Mouse (Mus musculus) heart, adult 2 months (tissue): ENCODE results near the gene Ube2s. TPM values are rescaled to one million over a fixed set of nuclear protein-coding genes. Genes with fewer than 3 reads are reported as not detected.
"Not testable (repeated sequence)": the region's sequence is repeated elsewhere in the genome, so short reads cannot be mapped to it uniquely, and the experiment has no call there.

Experiments used
- DNase-seq, 2 experiments: peaks; one replicate each; pipeline ENCODE4 v3.0.0; 2021
- H3K27ac ChIP-seq: fragments of 200-600 bp; 2 replicates; pipeline ENCODE4 v1.8.1; 2022
- H3K27me3 ChIP-seq: fragments of 200-500 bp; 2 replicates; pipeline ENCODE4 v1.6.1; 2012; ENCODE audit warnings: mild to moderate bottlenecking, low read length, inconsistent platforms, mixed read lengths; ENCODE audit not compliant: control insufficient read depth, insufficient read depth
- H3K36me3 ChIP-seq: fragments of 200-500 bp; 2 replicates; pipeline ENCODE4 v1.6.1; 2012; ENCODE audit warnings: low read length, inconsistent platforms; ENCODE audit not compliant: control insufficient read depth, insufficient read depth
- H3K4me1 ChIP-seq: fragments of 200-500 bp; 2 replicates; pipeline ENCODE4 v1.6.1; 2011; ENCODE audit warnings: low read length; ENCODE audit not compliant: control insufficient read depth, insufficient read depth
- H3K4me3 ChIP-seq: fragments of 200-600 bp; 2 replicates; pipeline ENCODE4 v1.8.1; 2022
- H3K79me2 ChIP-seq: fragments of 200-500 bp; replicated peaks from 2 replicates; pipeline ENCODE4 v1.6.1; 2012; ENCODE audit warnings: mild to moderate bottlenecking, inconsistent platforms, low read length, moderate library complexity, mixed read lengths; ENCODE audit not compliant: control insufficient read depth, insufficient read depth
- H3K9ac ChIP-seq: fragments of 200-500 bp; 2 replicates; pipeline ENCODE4 v1.6.1; 2012; ENCODE audit warnings: low read depth, mild to moderate bottlenecking, control low read depth, inconsistent platforms, low read length, mixed read lengths
- CTCF ChIP-seq: fragments of 200-600 bp; IDR thresholded peaks from 2 replicates; pipeline ENCODE4 v1.8.1; 2022; ENCODE audit warnings: antibody characterized with exemption, mild to moderate bottlenecking, moderate library complexity
- EP300 ChIP-seq: fragments of 200-500 bp; IDR thresholded peaks from 2 replicates; pipeline ENCODE4 v1.6.1; 2011; ENCODE audit warnings: low read depth, low read length, control low read depth; ENCODE audit not compliant: insufficient read depth
- POLR2A ChIP-seq: fragments of 200-500 bp; IDR thresholded peaks from 2 replicates; pipeline ENCODE4 v1.6.1; 2011; ENCODE audit warnings: mild to moderate bottlenecking, low read depth, low read length, control low read depth; ENCODE audit not compliant: insufficient read depth
- WGBS: fragments of 180-500 bp; shearing (Covaris S2); methylation state at CpG from one replicate; pipeline ENCODE4 v1.1.7; 2018; 5-methylcytosine and 5-hydroxymethylcytosine counted together
- intact Hi-C: fragments of 180-260 bp; cut with DNase I; formaldehyde crosslinking; loops from one replicate; pipeline ENCODE4 v1.15.1; 2025
- long read RNA-seq: library from polyadenylated mRNA; stranded (forward); transcript quantifications from one replicate; pipeline ENCODE4 v2.0.0, GENCODE M21; 2021
- polyA plus RNA-seq: library from polyadenylated mRNA; depleted of rRNA; stranded (reverse); fragments of >200 nt; gene quantifications from 2 replicates; pipeline ENCODE4 v1.2.3, GENCODE M21; 2012; rRNA removed
- total RNA-seq, 2 experiments: library from RNA; stranded (reverse); gene quantifications; 2 replicates each; pipeline ENCODE4 v1.2.3; 2021

Ube2s gene
- total RNA-seq (10 to 100 TPM; 85.1 to 99.1 TPM), polyA plus RNA-seq (167 and 265 TPM in 2 replicates)
- long read RNA-seq, transcript Ube2s-201 (4 exons, 1,238 nt), result major isoform, 30 of 30 reads
- long read RNA-seq, partial matches to known transcripts, result 0 of 30 reads
- long read RNA-seq, other reads (novel, unspliced or antisense), result 0 of 30 reads

DNA sequence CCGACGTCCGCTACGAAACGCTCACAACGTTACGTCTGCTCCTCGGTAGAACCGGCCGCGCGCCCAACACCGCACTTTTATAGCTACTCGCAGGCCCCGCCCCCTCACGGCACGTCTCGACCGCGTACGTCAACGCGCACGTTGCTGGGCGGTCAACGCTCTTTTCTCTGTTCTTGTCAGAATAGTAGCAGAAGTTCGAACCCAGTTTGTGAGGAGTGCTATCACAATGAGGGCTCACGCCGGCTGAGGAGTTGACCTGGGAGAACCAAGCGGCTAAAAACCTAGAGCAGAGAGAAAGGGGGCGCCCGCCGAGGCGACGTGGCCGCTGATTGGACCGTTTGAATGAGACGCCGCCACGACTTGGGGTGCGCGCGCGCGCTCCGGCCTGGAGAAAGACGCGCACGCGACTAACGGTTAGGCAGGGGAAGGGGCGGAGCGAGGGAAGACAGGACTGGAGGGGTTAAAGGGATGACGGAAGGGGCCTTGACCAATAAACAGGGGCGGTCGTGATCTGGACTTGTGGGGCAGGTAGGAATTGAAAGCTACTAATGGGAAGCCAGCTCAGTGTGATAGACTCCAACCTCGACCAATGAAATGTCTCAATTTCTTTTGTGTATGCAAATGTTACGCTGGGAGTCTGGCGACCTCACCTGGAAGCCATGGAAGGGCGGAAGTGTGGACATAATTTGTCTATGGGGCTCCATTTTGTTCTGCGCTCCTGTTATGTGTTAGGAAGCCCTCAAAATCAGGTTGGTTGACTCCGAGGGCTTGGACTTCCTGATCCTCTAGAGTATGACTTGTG lies at the start of gene Ube2s:
Gene Ube2s, minus strand, starts transcription at position 288 of the 802 bp plus-strand sequence.
- under 1% methylated on average over 62 of the region's 62 CpGs for WGBS
- Histone ChIP-seq H3K4me1 (peaks cover 5% of the 10 kb centered on the region), H3K36me3 (peaks cover 20% of the 10 kb centered on the region), H3K27ac (peak within 1 kb of the TSS; percentile 98), H3K9ac (peak within 1 kb of the TSS; percentile 86), H3K27me3 (no peaks in the 10 kb centered on the region), H3K4me3 (peak within 1 kb of the TSS; percentile 95), H3K79me2 (no peaks in the 10 kb centered on the region)
- intact Hi-C loops, result loop anchor here (1.0 to 5.0 kb wide), 6 partner anchors 20 to 202 kb away; partner anchors contain the start of genes Fiz1, Gm44973, Hspbp1 and Rpl28
- DNase-seq, result peak; percentile 97 to 99
- TF ChIP-seq POLR2A, result peak; percentile 85
- TF ChIP-seq CTCF, result peak; percentile 45
- TF ChIP-seq EP300, result 0 out of 2 replicates have a peak, but pooled peaks have one; percentile 5

DNA sequence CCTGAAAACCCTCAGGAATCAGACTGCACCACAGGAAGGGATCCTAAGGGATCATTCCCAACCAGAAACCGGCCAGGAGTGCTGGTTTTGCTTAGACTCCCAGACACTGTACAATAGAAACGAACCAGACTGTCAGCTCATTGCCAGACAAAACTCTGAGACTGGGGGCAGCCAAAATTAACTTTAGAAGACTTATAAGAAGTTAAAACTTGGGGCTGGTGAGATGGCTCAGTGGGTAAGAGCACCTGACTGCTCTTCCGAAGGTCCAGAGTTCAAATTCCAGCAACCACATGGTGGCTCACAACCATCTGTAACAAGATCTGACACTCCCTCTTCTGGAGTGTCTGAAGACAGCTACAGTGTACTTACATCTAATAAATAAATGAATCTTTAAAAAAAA lies 48.5 kb upstream of the Ube2s start:
- DNase-seq, H3K4me3 ChIP-seq, H3K36me3 ChIP-seq, H3K79me2 ChIP-seq, H3K27me3 ChIP-seq, intact Hi-C loops, H3K27ac ChIP-seq, H3K9ac ChIP-seq, H3K4me1 ChIP-seq: not testable (repeated sequence)
- WGBS, result 78% methylated on average over 3 of the region's 3 CpGs

DNA sequence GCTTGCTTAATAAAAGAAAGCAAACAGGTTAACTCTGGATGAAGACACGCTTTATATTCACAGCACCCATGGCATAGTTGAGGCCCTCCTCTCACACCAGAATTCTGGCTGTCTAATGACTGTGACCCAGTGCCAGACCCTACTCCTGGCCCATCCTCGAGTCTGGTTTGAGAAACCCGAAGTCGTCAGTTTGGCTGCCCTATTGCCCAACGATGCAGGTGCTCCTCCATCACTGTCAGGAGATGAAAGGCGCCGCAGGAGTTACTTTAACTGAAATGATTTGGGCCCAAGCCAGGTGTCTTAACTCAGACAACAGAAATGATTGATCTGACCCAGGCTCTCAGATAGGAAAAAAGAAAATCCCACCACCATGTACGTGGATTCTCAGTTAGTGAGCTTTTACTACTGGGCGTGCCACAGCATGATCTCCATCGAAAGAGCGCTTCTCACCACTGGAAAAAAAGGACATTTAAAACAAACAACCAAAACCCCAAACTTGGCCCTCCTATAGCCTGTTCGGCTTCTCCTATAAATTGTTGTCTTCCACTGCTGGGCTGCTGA lies 47.1 kb upstream of the Ube2s start:
- H3K27ac ChIP-seq, result no peak overlapping the region
- 77% methylated on average over 12 of the region's 12 CpGs for WGBS
- no peak for DNase-seq
- intact Hi-C loops, result no loop called here
- H3K4me1 ChIP-seq, result peaks cover 8% of the 10 kb centered on the region
- no peaks in the 10 kb centered on the region for H3K36me3 ChIP-seq
- TF ChIP-seq CTCF, result no peak
- no peak for TF ChIP-seq EP300
- no peak for TF ChIP-seq POLR2A
- no peaks in the 10 kb centered on the region for H3K79me2 ChIP-seq
- H3K4me3 ChIP-seq, result no peak overlapping the region
- no peak overlapping the region for H3K9ac ChIP-seq
- no peaks in the 10 kb centered on the region for H3K27me3 ChIP-seq

DNA sequence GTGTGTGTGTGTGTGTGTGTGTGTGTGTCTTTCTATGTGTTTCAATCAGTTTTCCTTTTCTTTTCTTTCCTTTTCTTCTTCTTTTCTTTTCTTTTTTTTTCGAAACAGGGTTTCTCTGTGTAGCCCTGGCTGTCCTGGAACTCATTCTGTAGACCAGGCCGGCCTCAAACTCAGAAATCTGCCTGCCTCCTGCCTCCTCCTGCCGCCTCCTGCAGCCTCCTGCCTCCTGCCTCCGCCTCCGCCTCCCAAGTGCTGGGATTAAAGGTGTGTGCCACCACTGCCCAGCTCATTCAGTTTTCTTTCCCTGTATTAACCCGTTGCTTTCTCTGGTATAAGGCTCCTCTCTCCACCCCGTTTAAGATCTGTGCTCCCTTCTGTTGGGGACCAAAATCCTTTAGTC lies 44.9 kb upstream of the Ube2s start:
- Histone ChIP-seq H3K79me2 (no peaks in the 10 kb centered on the region), H3K9ac (no peak overlapping the region), H3K27ac (no peak overlapping the region), H3K4me1 (no peaks in the 10 kb centered on the region), H3K36me3 (no peaks in the 10 kb centered on the region), H3K4me3 (no peak overlapping the region), H3K27me3 (no peaks in the 10 kb centered on the region)
- TF ChIP-seq EP300, result no peak
- TF ChIP-seq POLR2A, result no peak
- no peak for TF ChIP-seq CTCF
- intact Hi-C loops, result no loop called here
- DNase-seq, result no peak
- 64% methylated on average over 7 of the region's 7 CpGs for WGBS

DNA sequence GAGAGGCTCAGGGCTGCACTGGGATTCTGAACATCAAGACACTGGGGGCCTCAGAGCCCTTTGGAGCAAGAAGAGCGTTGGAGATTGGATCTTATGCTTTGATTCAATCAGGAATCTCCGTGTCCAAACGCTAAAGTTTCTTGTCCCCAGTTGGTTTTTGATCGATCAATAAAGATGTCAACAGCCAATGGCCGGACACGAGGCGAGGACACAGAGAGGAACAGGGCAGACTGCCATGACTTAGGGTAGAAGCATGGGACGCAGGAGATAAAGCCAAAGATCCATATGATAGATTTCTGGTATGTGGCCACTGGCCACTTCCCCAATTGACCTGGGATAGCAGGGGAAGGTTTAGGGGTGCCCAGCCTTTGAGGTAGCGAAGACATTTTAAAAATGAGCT lies 44.1 kb upstream of the Ube2s start:
- no peak overlapping the region for H3K27ac ChIP-seq

DNA sequence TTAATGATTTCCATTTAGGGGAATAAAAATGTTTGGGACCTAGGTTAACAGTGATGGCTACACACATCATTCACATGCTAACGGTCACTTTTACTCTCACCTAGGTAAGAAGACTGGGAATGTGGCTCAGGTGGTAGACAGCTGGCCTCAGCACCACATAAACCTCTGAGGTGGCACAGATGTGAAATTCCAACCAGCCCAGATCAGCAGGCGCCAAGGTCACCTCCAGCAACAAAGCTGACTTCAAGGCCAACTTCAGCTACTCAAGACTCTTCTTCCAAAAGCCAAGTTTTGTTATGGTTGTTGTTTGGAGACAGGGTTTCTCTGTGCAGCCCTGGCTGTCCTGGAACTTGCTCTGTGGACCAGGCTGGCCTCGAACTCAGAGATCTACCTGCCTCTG lies 41.2 kb upstream of the Ube2s start:
- Histone ChIP-seq H3K4me1 (no peaks in the 10 kb centered on the region), H3K4me3 (no peak overlapping the region), H3K27ac (no peak overlapping the region), H3K27me3 (no peaks in the 10 kb centered on the region), H3K9ac (no peak overlapping the region), H3K79me2 (no peaks in the 10 kb centered on the region), H3K36me3 (no peaks in the 10 kb centered on the region)
- no peak for TF ChIP-seq CTCF
- no peak for TF ChIP-seq POLR2A
- TF ChIP-seq EP300, result no peak
- intact Hi-C loops, result no loop called here
- no peak for DNase-seq
- 75% methylated on average over 3 of the region's 3 CpGs for WGBS

More for the DNA sequence above, 44.1 kb upstream of the Ube2s start:
- TF ChIP-seq EP300 (no peak), POLR2A (no peak), CTCF (no peak)
- WGBS, result 85% methylated on average over 9 of the region's 9 CpGs
- H3K9ac ChIP-seq, result no peak overlapping the region
- H3K4me1 ChIP-seq, result no peaks in the 10 kb centered on the region
- intact Hi-C loops, result no loop called here
- no peaks in the 10 kb centered on the region for H3K79me2 ChIP-seq
- DNase-seq, result no peak
- no peaks in the 10 kb centered on the region for H3K27me3 ChIP-seq
- H3K36me3 ChIP-seq, result no peaks in the 10 kb centered on the region
- no peak overlapping the region for H3K4me3 ChIP-seq
